Mouse (Mus musculus): ENCODE results near the gene Ccng2. TPM values are rescaled to one million over a fixed set of nuclear protein-coding genes. Genes with fewer than 3 reads are reported as not detected.
A peak's percentile ranks its signal among the peaks of the same experiment; 100 is the strongest.

Gene Ccng2
- polyA plus RNA-seq, 1 experiment = 5.5 TPM

DNA sequence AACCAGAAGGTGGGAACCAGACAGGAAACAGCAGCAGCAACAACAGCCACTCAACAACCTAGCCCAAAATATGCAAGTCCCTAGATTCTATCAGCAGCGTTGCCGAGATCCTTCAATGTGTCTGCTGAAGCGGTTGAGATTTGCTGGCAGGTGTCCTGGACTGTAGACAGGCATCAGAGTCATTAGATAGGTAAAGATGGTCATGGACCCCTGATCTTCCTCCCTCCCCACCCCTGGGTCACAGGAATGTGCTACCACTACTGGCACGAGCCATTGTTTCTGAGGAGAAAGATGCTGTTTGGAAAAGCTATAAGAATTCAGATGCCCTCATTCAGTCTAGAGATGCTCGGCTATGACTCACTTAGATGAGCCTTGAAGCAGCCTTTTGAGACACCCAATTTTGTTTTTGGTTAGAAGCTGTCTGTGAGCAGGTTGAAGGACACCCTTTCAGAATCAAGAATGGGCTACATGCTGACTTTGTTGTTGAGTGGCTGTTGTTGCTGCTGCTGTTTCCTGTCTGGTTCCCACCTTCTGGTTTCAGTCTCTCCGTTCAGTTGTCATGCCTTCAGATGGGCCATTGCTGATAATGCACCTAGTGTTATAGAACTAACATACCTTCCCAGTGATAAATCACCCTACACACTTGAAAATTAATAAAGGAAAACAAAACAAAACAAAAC, 3.5 kb upstream of the Ccng2 start:
- H3K4me1 ChIP-seq (ENCODE audit: control insufficient read depth, insufficient read depth, low read length) = peaks cover 7% of the 10 kb centered on the region
- H3K4me3 ChIP-seq (ENCODE audit: control insufficient read depth, low read depth, low read length) = no peak overlapping the region
- H3K27me3 ChIP-seq (ENCODE audit: control insufficient read depth, insufficient read depth, low read length) = no peaks in the 10 kb centered on the region
- no peak for TF ChIP-seq POLR2A (IDR thresholded peaks at IDR 0.05; ENCODE audit: control insufficient read depth, low read depth, low read length)
- no peak for TF ChIP-seq CTCF (IDR thresholded peaks at IDR 0.05; ENCODE audit: control insufficient read depth, insufficient read depth, insufficient replicate concordance, low read depth, low read length)
- no peak overlapping the region for H3K27ac ChIP-seq (ENCODE audit: control insufficient read depth, insufficient read depth, low read depth, low read length)
- H3K36me3 ChIP-seq (ENCODE audit: control insufficient read depth, insufficient read depth, low read length) = no peaks in the 10 kb centered on the region

DNA sequence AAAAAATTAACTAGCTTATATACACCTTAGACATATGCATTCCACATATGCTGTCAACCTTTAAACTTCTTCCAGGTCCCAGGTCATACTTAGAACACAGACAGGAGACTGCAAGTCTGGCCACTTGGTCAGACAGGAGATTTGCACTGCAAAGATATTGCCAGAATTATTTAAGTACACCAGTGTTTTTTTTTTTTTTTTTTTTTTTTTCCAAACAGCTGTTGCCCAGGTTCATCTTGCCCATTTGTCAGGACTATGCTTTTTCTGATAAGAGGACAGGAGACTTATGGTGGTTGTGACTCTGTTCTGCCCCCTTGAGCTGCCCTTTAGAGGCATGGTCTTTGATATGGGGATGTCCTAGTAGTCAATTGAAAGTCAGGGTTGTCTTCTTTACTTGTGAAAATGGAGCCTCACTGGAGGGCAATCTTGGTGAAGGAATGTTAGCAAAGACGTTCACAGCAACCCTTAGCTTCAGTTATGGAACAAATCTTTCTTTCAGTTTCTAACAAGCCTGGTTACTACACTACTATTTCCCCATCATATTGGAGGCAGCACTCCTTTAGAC, 2.8 kb upstream of the Ccng2 start:
- no peak overlapping the region for H3K27ac ChIP-seq (ENCODE audit: control insufficient read depth, insufficient read depth, low read depth, low read length)
- H3K4me1 ChIP-seq (ENCODE audit: control insufficient read depth, insufficient read depth, low read length) = peaks cover 8% of the 10 kb centered on the region
- H3K4me3 ChIP-seq (ENCODE audit: control insufficient read depth, low read depth, low read length) = no peak overlapping the region
- no peak for TF ChIP-seq CTCF (IDR thresholded peaks at IDR 0.05; ENCODE audit: control insufficient read depth, insufficient read depth, insufficient replicate concordance, low read depth, low read length)
- no peak for TF ChIP-seq POLR2A (IDR thresholded peaks at IDR 0.05; ENCODE audit: control insufficient read depth, low read depth, low read length)
- no peaks in the 10 kb centered on the region for H3K36me3 ChIP-seq (ENCODE audit: control insufficient read depth, insufficient read depth, low read length)
- no peaks in the 10 kb centered on the region for H3K27me3 ChIP-seq (ENCODE audit: control insufficient read depth, insufficient read depth, low read length)

DNA sequence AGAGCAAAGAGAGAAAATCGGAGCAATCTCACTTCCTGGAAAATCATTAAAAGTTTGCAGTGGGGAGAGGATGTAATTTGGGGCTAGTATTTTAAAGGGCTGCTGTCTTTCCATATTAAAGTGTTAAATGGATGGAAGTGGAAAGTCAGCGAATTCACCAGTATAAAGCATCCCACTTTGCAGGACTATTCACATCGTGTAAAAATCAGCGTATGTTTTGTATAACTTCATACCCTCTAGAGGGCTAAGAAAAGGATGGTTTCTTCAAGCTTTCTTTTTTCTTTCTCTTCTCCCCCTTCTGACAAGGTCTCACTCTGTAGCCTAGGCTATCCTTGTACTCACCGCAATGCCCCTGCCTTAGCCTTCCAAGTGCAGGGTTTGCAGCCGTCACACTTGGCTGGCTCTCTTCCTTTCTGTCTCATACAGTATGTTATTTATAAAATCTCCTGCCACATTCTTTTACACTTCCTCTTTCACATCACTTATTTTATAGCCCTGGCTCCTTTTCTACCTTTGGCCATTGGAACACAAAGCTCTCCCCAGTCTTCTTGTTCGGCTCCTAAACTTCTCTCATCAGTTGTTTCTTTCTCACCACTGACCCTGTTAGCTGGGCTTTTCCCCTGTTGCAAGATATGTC, 1.8 kb upstream of the Ccng2 start:
- TF ChIP-seq POLR2A (IDR thresholded peaks at IDR 0.05; ENCODE audit: control insufficient read depth, low read depth, low read length) (no peak), CTCF (IDR thresholded peaks at IDR 0.05; ENCODE audit: control insufficient read depth, insufficient read depth, insufficient replicate concordance, low read depth, low read length) (no peak)
- H3K4me3 ChIP-seq (ENCODE audit: control insufficient read depth, low read depth, low read length) = no peak overlapping the region
- H3K27ac ChIP-seq (ENCODE audit: control insufficient read depth, insufficient read depth, low read depth, low read length) = no peak overlapping the region
- peaks cover 8% of the 10 kb centered on the region for H3K4me1 ChIP-seq (ENCODE audit: control insufficient read depth, insufficient read depth, low read length)
- no peaks in the 10 kb centered on the region for H3K36me3 ChIP-seq (ENCODE audit: control insufficient read depth, insufficient read depth, low read length)
- H3K27me3 ChIP-seq (ENCODE audit: control insufficient read depth, insufficient read depth, low read length) = no peaks in the 10 kb centered on the region

DNA sequence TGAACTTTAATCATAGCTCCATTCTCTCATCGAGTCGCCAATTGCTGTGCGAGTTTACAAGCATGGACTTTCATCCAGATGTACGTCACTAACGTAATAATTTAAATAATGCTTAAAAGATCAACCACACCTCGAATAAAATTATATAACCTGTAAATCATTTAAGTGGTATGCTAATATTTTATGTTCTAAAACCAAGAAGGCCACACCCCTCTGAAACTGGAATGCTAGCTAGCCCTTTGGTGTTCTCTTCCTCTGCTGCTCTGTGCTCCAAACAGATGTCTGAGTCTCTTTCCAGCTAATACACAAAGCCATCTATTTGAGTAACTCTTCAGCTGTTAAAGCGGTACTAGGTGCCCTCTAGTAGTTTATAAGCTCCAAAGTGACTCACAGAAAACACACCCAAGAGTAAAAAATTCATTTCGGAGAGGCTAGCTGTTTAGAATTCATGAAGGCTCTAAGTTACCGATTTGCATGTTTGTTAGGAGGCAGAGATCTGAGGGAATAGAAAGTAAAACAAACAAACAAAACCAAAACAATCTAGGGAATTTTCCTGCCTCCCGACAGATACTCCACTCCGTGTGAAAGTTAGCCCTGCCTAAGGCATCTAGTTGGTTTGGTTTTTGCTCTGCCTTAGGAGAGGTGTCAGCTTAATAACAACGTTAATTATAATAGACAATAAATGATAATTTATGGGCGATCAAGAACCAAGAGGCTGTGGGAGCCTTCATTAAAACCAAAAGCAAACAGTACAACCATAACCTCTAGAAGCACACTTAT, 1.1 kb upstream of the Ccng2 start:
- Histone ChIP-seq H3K4me3 (ENCODE audit: control insufficient read depth, low read depth, low read length) (no peak overlapping the region), H3K27ac (ENCODE audit: control insufficient read depth, insufficient read depth, low read depth, low read length) (no peak overlapping the region)
- TF ChIP-seq CTCF (IDR thresholded peaks at IDR 0.05; ENCODE audit: control insufficient read depth, insufficient read depth, insufficient replicate concordance, low read depth, low read length) (no peak), POLR2A (IDR thresholded peaks at IDR 0.05; ENCODE audit: control insufficient read depth, low read depth, low read length) (no peak)

DNA sequence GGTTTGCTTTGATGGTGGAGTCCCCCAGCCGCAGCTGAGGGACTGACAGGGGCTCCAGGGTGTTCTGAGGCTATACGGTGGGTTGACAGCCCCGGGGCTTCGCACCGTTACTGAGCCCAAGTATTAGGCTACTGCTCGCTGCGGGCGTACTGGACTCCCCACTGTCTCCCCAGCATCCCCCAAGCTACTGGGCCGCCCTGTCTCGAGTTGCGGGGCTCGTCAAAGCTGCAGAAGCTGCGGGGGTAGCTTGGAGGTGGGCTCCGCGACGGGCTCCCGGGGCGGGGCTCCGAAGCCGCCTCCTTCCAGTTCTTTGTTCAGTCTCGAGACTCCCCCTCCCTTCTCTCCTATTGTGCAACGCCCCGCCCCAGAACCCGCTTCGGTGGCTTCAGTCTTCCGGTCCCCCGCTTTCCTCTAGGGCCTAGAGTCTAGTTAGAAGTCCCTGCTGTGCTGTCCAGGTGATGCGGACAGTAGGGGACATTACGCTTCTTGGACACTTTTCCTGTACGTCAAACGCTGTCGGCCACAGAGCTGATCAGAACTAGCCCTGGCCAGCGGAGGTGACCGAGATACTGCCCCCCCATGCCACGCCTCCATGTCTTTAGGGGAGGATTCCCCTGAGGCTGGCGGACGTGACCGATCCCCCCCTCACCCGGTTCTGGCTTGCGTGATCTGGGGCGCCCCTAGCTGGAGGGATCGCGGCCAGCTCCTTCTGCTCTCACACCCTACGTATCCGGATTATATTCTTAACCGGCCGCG, 972 bp downstream of the Ccng2 start:
- Histone ChIP-seq H3K4me1 (ENCODE audit: control insufficient read depth, insufficient read depth, low read length) (peaks cover 8% of the 10 kb centered on the region), H3K27me3 (ENCODE audit: control insufficient read depth, insufficient read depth, low read length) (no peaks in the 10 kb centered on the region), H3K36me3 (ENCODE audit: control insufficient read depth, insufficient read depth, low read length) (no peaks in the 10 kb centered on the region), H3K4me3 (ENCODE audit: control insufficient read depth, low read depth, low read length) (peak overlapping the region; percentile 91), H3K27ac (ENCODE audit: control insufficient read depth, insufficient read depth, low read depth, low read length) (peak overlapping the region; percentile 96)
- TF ChIP-seq CTCF (IDR thresholded peaks at IDR 0.05; ENCODE audit: control insufficient read depth, insufficient read depth, insufficient replicate concordance, low read depth, low read length) (no peak), POLR2A (IDR thresholded peaks at IDR 0.05; ENCODE audit: control insufficient read depth, low read depth, low read length) (no peak)

More for the DNA sequence above, 1.1 kb upstream of the Ccng2 start:
- Histone ChIP-seq H3K36me3 (ENCODE audit: control insufficient read depth, insufficient read depth, low read length) (no peaks in the 10 kb centered on the region), H3K4me1 (ENCODE audit: control insufficient read depth, insufficient read depth, low read length) (peaks cover 8% of the 10 kb centered on the region), H3K27me3 (ENCODE audit: control insufficient read depth, insufficient read depth, low read length) (no peaks in the 10 kb centered on the region)

DNA sequence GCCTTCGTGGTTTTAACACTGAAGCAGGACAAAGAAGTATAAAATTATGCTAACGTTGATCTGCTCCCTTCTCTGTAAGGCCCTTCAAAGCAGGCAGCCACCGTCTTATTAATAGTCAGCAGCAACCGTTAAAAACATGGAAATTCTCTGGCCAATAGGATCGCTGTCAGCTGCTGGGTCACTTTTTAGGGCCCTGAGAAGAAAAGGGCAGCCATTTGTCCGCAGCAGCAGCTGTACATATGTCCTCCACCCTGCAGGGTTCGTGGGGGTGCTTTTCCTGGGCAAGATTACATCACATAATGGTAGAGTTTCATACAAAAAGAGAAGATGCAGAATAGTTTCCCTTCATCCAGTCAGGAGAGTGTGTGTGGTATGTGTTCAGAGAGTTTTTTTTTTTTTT, 3.0 kb downstream of the Ccng2 start:
- Histone ChIP-seq H3K27ac (ENCODE audit: control insufficient read depth, insufficient read depth, low read depth, low read length) (no peak overlapping the region), H3K4me3 (ENCODE audit: control insufficient read depth, low read depth, low read length) (no peak overlapping the region), H3K27me3 (ENCODE audit: control insufficient read depth, insufficient read depth, low read length) (no peaks in the 10 kb centered on the region), H3K36me3 (ENCODE audit: control insufficient read depth, insufficient read depth, low read length) (no peaks in the 10 kb centered on the region), H3K4me1 (ENCODE audit: control insufficient read depth, insufficient read depth, low read length) (peaks cover 8% of the 10 kb centered on the region)
- no peak for TF ChIP-seq POLR2A (IDR thresholded peaks at IDR 0.05; ENCODE audit: control insufficient read depth, low read depth, low read length)
- TF ChIP-seq CTCF (IDR thresholded peaks at IDR 0.05; ENCODE audit: control insufficient read depth, insufficient read depth, insufficient replicate concordance, low read depth, low read length) = no peak
